28 mouse cellular contexts compared by ENCODE assay signal in genomic region chr11:97769704-97770103, GRCm38 (mm10). TPM values are rescaled to one million over a fixed set of nuclear protein-coding genes. Genes with fewer than 3 reads are reported as not detected.
DNase-seq lines count a peak whose midpoint lies in the region; ATAC-seq and TF ChIP-seq lines count a peak whose summit lies in the region.
"Had no signal": no experiment of that assay in that cellular context is flagged by ENCODE, and none has a peak within 500 bp of the region (broad histone marks: within the 10 kb centered on the region; RNA-seq: fewer than 3 reads in every experiment).

No protein-coding gene starts in this region.

- TF ChIP-seq POLR2A in liver, adult 2 months (IDR thresholded peaks at IDR 0.05; ENCODE audit: extremely low read depth, insufficient read depth, low read length), result no peak
- no peak for TF ChIP-seq POLR2A in MEL (IDR thresholded peaks at IDR 0.05; ENCODE audit: control insufficient read depth in 1 of 2, insufficient read depth in 1 of 2, low read depth in 1 of 2, low read length in 2 of 2, poor library complexity in 1 of 2)

- H3K4me3 ChIP-seq in liver, adult 2 months (ENCODE audit: insufficient read depth, low read depth, low read length), result no peak overlapping the region
- no peak overlapping the region for H3K4me3 ChIP-seq in liver, embryonic 12.5 days
- H3K4me3 ChIP-seq in MEL (ENCODE audit: control insufficient read depth in 1 of 2, insufficient read depth in 1 of 2, low read depth in 2 of 2, low read length in 2 of 2), result no peak overlapping the region
- no peak overlapping the region for H3K4me3 ChIP-seq in forebrain, postnatal 0 days (ENCODE audit: low read depth, low read length)
- H3K4me3 ChIP-seq: embryonic facial prominence, embryonic 12.5 days; erythroblast, embryonic 14.5 days; forebrain, embryonic 15.5 days; heart, adult 2 months; hindbrain, embryonic 15.5 days; megakaryocyte, embryonic 14.5 days; midbrain, embryonic 15.5 days had no signal

- TF ChIP-seq EP300 in MEL (IDR thresholded peaks at IDR 0.05; ENCODE audit: low read depth in 1 of 2, low read length in 2 of 2), result no peak

- ATAC-seq in liver, embryonic 12.5 days, result no peak
- no peak for ATAC-seq in forebrain, postnatal 0 days
- ATAC-seq: forebrain, embryonic 15.5 days; midbrain, embryonic 15.5 days had no signal

- no peak overlapping the region for H3K27ac ChIP-seq in liver, adult 2 months (replicated peaks; ENCODE audit: insufficient read depth, low read depth, low read length)
- no peak overlapping the region for H3K27ac ChIP-seq in liver, embryonic 12.5 days
- no peak overlapping the region for H3K27ac ChIP-seq in MEL (ENCODE audit: control insufficient read depth, low read depth, low read length)
- H3K27ac ChIP-seq in forebrain, postnatal 0 days (ENCODE audit: low read depth, low read length), result no peak overlapping the region
- H3K27ac ChIP-seq: embryonic facial prominence, embryonic 12.5 days; forebrain, embryonic 15.5 days; heart, adult 2 months; hindbrain, embryonic 15.5 days; midbrain, embryonic 15.5 days had no signal

- H3K4me1 ChIP-seq in liver, adult 2 months (ENCODE audit: control insufficient read depth, insufficient read depth, low read length), result peaks cover 6% of the 10 kb centered on the region
- H3K4me1 ChIP-seq in liver, embryonic 12.5 days, result peaks cover 19% of the 10 kb centered on the region
- peaks cover 3 to 6% of the 10 kb centered on the region in 2 experiments; a peak in 2 of 4 replicates for H3K4me1 ChIP-seq in MEL (ENCODE audit: control insufficient read depth in 1 of 2, insufficient read depth in 2 of 2, low read length in 2 of 2)
- H3K4me1 ChIP-seq in forebrain, postnatal 0 days (ENCODE audit: insufficient read depth), result 0 out of 2 replicates have a peak, but pooled peaks cover 11% of the 10 kb centered on the region

- no peaks in the 10 kb centered on the region for H3K9me3 ChIP-seq in liver, embryonic 12.5 days (replicated peaks)
- no peaks in the 10 kb centered on the region for H3K9me3 ChIP-seq in MEL (replicated peaks; ENCODE audit: insufficient read depth, low read length)
- H3K9me3 ChIP-seq in forebrain, postnatal 0 days (ENCODE audit: low read length), result no peaks in the 10 kb centered on the region
- H3K9me3 ChIP-seq: embryonic facial prominence, embryonic 12.5 days; forebrain, embryonic 15.5 days; hindbrain, embryonic 15.5 days; megakaryocyte, embryonic 14.5 days; midbrain, embryonic 15.5 days had no signal

- WGBS in liver, adult 2 months, result 13% methylated on average over 2 of the region's 2 CpGs
- 27% methylated on average over 2 of the region's 2 CpGs for WGBS in liver, embryonic 12.5 days (ENCODE audit: insufficient replicate concordance)
- 15% methylated on average over 2 of the region's 2 CpGs for WGBS in large intestine, adult 2 months
- 36% methylated on average over 2 of the region's 2 CpGs for WGBS in forebrain, postnatal 0 days

- H3K79me2 ChIP-seq in liver, adult 2 months (ENCODE audit: control insufficient read depth, insufficient read depth, low read length), result peaks cover 13% of the 10 kb centered on the region
- peaks cover 15% of the 10 kb centered on the region for H3K79me2 ChIP-seq in MEL (ENCODE audit: control insufficient read depth, insufficient read depth, low read length, poor library complexity)

- H3K36me3 ChIP-seq in liver, adult 2 months (ENCODE audit: control insufficient read depth, insufficient read depth, low read length), result no peaks in the 10 kb centered on the region
- H3K36me3 ChIP-seq in liver, embryonic 12.5 days, result no peaks in the 10 kb centered on the region
- H3K36me3 ChIP-seq in MEL (ENCODE audit: control insufficient read depth in 1 of 2, insufficient read depth in 2 of 2, low read length in 2 of 2), result peaks cover 0 to 7% of the 10 kb centered on the region in 2 experiments; a peak in 2 of 4 replicates
- H3K36me3 ChIP-seq in forebrain, postnatal 0 days (ENCODE audit: insufficient read depth), result no peaks in the 10 kb centered on the region
- H3K36me3 ChIP-seq: embryonic facial prominence, embryonic 12.5 days; forebrain, embryonic 15.5 days; hindbrain, embryonic 15.5 days; midbrain, embryonic 15.5 days had no signal

- H3K27me3 ChIP-seq in liver, adult 2 months (ENCODE audit: control insufficient read depth, insufficient read depth, low read length), result no peaks in the 10 kb centered on the region
- H3K27me3 ChIP-seq in liver, embryonic 12.5 days (replicated peaks), result 0 out of 2 replicates have a peak, but pooled peaks cover 4% of the 10 kb centered on the region
- no peaks in the 10 kb centered on the region for H3K27me3 ChIP-seq in MEL (ENCODE audit: control insufficient read depth in 1 of 2, insufficient read depth in 2 of 2, low read length in 2 of 2)
- H3K27me3 ChIP-seq in forebrain, postnatal 0 days (ENCODE audit: insufficient read depth, low read length), result no peaks in the 10 kb centered on the region
- H3K27me3 ChIP-seq: embryonic facial prominence, embryonic 12.5 days; forebrain, embryonic 15.5 days; hindbrain, embryonic 15.5 days; megakaryocyte, embryonic 14.5 days; midbrain, embryonic 15.5 days had no signal

- no peak for TF ChIP-seq RAD21 in MEL (IDR thresholded peaks at IDR 0.05; ENCODE audit: low read depth, low read length)

- H3K9ac ChIP-seq in liver, adult 2 months (ENCODE audit: low read depth, low read length), result no peak overlapping the region
- no peak overlapping the region for H3K9ac ChIP-seq in liver, embryonic 12.5 days
- H3K9ac ChIP-seq in MEL (ENCODE audit: control insufficient read depth, low read depth, low read length, poor library complexity, severe bottlenecking), result no peak overlapping the region
- no peak overlapping the region for H3K9ac ChIP-seq in forebrain, postnatal 0 days
- H3K9ac ChIP-seq: embryonic facial prominence, embryonic 12.5 days; forebrain, embryonic 15.5 days; hindbrain, embryonic 15.5 days; midbrain, embryonic 15.5 days had no signal

- peak; percentile 26 for DNase-seq in liver, adult 2 months (ENCODE audit: extremely low read depth, low read depth, low spot score)
- DNase-seq in MEL (ENCODE audit: low read depth, low spot score), result peak; percentile 70
- DNase-seq in large intestine, adult 2 months (ENCODE audit: low read depth, low spot score), result peak; percentile 53
- DNase-seq in urinary bladder, postnatal 25 days (ENCODE audit: low spot score), result peak; percentile 65
- no peak for DNase-seq in left cerebral cortex, adult 9 months (ENCODE audit: low spot score in 2 of 2)
- no peak for DNase-seq in forebrain, postnatal 0 days
- no peak for DNase-seq in ovary, postnatal 36 days (ENCODE audit: low spot score)
- DNase-seq: cerebellum, adult 9-10 months; gastrocnemius, postnatal 14 days; heart, adult 2 months; heart, postnatal 36 days; kidney, adult 18-20 months; kidney, postnatal 10 days; left cerebral cortex, postnatal 4 days; liver; lung, adult 18-20 months; lung, postnatal 14 days; thymus, adult 18-20 months; thymus, postnatal 4 days had no signal

- TF ChIP-seq CTCF in liver, adult 2 months (IDR thresholded peaks at IDR 0.05; ENCODE audit: low read depth, low read length), result no peak
- no peak for TF ChIP-seq CTCF in MEL (IDR thresholded peaks at IDR 0.05 in 2 of 3, conservative IDR thresholded peaks at IDR 0.05 in 1 of 3; ENCODE audit: control insufficient read depth in 1 of 3, insufficient read depth in 1 of 3, low read depth in 2 of 3, low read length in 3 of 3, poor library complexity in 1 of 3, severe bottlenecking in 1 of 3)
- TF ChIP-seq CTCF in forebrain, postnatal 0 days (IDR thresholded peaks at IDR 0.05; ENCODE audit: low read depth), result no peak

- H3K4me2 ChIP-seq in liver, embryonic 12.5 days, result no peak overlapping the region
- no peak overlapping the region for H3K4me2 ChIP-seq in forebrain, postnatal 0 days (ENCODE audit: low read depth)
- H3K4me2 ChIP-seq: embryonic facial prominence, embryonic 12.5 days; forebrain, embryonic 15.5 days; hindbrain, embryonic 15.5 days; midbrain, embryonic 15.5 days had no signal

RNA-seq across cellular contexts. Expression of gene Cwc25, which starts 3.3 kb away (rescaled TPM):
- total RNA-seq in liver, adult 2 months (2014; rRNA removed), result 5.8 and 6.8 TPM in 2 replicates
- polyA plus RNA-seq in liver, adult 2 months (2012; rRNA removed), result 6.2 and 6.3 TPM in 2 replicates
- polyA plus RNA-seq in liver, embryonic 12.5 days (2016; fragmentation: Nextera tagmentation; extraction: Ambion mirVana), result 10.7 and 10.9 TPM in 2 replicates
- total RNA-seq in MEL (2012; rRNA removed), result 18.1 and 20.8 TPM in 2 replicates
- 10 to 100 TPM in 1 of 2 experiments, not detected in 1; 16.7 TPM for polyA plus RNA-seq in MEL (2012; ENCODE audit: insufficient read depth in 1 of 2, insufficient read length in 2 of 2, low read depth in 1 of 2, low replicate concordance in 2 of 2, missing spikeins in 1 of 2)
- polyA plus RNA-seq in large intestine, adult 2 months (2012; rRNA removed), result 5.1 and 7.0 TPM in 2 replicates
- 15.2 and 15.5 TPM in 2 replicates for total RNA-seq in forebrain, postnatal 0 days (2014; rRNA removed)
- 7.8 and 11.8 TPM in 2 replicates for polyA plus RNA-seq in forebrain, postnatal 0 days (2015; fragmentation: Nextera tagmentation; extraction: Ambion mirVana)

RNA-seq across cellular contexts. Expression of gene 1700001P01Rik, which starts 6.0 kb away (rescaled TPM):
- total RNA-seq in liver, adult 2 months (2014; rRNA removed), result not detected in 2 replicates
- not detected in 2 replicates for polyA plus RNA-seq in liver, adult 2 months (2012; rRNA removed)
- polyA plus RNA-seq in liver, embryonic 12.5 days (2016; fragmentation: Nextera tagmentation; extraction: Ambion mirVana), result not detected in 2 replicates
- 0.69 TPM in 2 replicates for total RNA-seq in MEL (2012; rRNA removed)
- polyA plus RNA-seq in MEL (2012; ENCODE audit: insufficient read depth in 1 of 2, insufficient read length in 2 of 2, low read depth in 1 of 2, low replicate concordance in 2 of 2, missing spikeins in 1 of 2), result under 1 TPM in 1 of 2 experiments, not detected in 1; 0.43 TPM
- 0.22 TPM in 1 of 2 replicates, not detected in the other for polyA plus RNA-seq in large intestine, adult 2 months (2012; rRNA removed)
- not detected in 2 replicates for total RNA-seq in forebrain, postnatal 0 days (2014; rRNA removed)
- polyA plus RNA-seq in forebrain, postnatal 0 days (2015; fragmentation: Nextera tagmentation; extraction: Ambion mirVana), result 0.27 and 0.33 TPM in 2 replicates
- total RNA-seq: common myeloid progenitor, adult 5-6 weeks; gastrocnemius, postnatal 14 days; heart, adult 2 months; heart, postnatal 36 days had no signal
- polyA plus RNA-seq: embryonic facial prominence, embryonic 12.5 days; erythroblast, embryonic 14.5 days; heart, embryonic 14.5 days had no signal

RNA-seq across cellular contexts. Expression of gene Rpl23, which starts 12.5 kb away (rescaled TPM):
- total RNA-seq in liver, adult 2 months (2014; rRNA removed), result 240 and 283 TPM in 2 replicates
- polyA plus RNA-seq in liver, adult 2 months (2012; rRNA removed), result 68.5 and 71.4 TPM in 2 replicates
- polyA plus RNA-seq in liver, embryonic 12.5 days (2016; fragmentation: Nextera tagmentation; extraction: Ambion mirVana), result 462 and 473 TPM in 2 replicates
- 1,922 and 2,072 TPM in 2 replicates for total RNA-seq in MEL (2012; rRNA removed)
- 100 to 1,000 TPM in 1 of 2 experiments, not detected in 1; 921 TPM for polyA plus RNA-seq in MEL (2012; ENCODE audit: insufficient read depth in 1 of 2, insufficient read length in 2 of 2, low read depth in 1 of 2, low replicate concordance in 2 of 2, missing spikeins in 1 of 2)
- polyA plus RNA-seq in large intestine, adult 2 months (2012; rRNA removed), result 115 and 147 TPM in 2 replicates
- 310 and 470 TPM in 2 replicates for total RNA-seq in forebrain, postnatal 0 days (2014; rRNA removed)
- polyA plus RNA-seq in forebrain, postnatal 0 days (2015; fragmentation: Nextera tagmentation; extraction: Ambion mirVana), result 346 and 490 TPM in 2 replicates

RNA-seq across cellular contexts. Expression of gene Pip4k2b, which starts 25.2 kb away (rescaled TPM):
- total RNA-seq in liver, adult 2 months (2014; rRNA removed), result 4.1 and 5.5 TPM in 2 replicates
- 10.8 and 11.0 TPM in 2 replicates for polyA plus RNA-seq in liver, adult 2 months (2012; rRNA removed)
- polyA plus RNA-seq in liver, embryonic 12.5 days (2016; fragmentation: Nextera tagmentation; extraction: Ambion mirVana), result 0.92 and 1.1 TPM in 2 replicates
- 34.7 and 40.2 TPM in 2 replicates for total RNA-seq in MEL (2012; rRNA removed)
- 10 to 100 TPM; 43.4 to 57.3 TPM for polyA plus RNA-seq in MEL (2012; ENCODE audit: insufficient read depth in 1 of 2, insufficient read length in 2 of 2, low read depth in 1 of 2, low replicate concordance in 2 of 2, missing spikeins in 1 of 2)
- 4.5 and 5.3 TPM in 2 replicates for polyA plus RNA-seq in large intestine, adult 2 months (2012; rRNA removed)
- total RNA-seq in forebrain, postnatal 0 days (2014; rRNA removed), result 131 and 146 TPM in 2 replicates
- 4.2 and 4.6 TPM in 2 replicates for polyA plus RNA-seq in forebrain, postnatal 0 days (2015; fragmentation: Nextera tagmentation; extraction: Ambion mirVana)

RNA-seq across cellular contexts. Expression of gene Lasp1, which starts 29.1 kb away (rescaled TPM):
- total RNA-seq in liver, adult 2 months (2014; rRNA removed), result 23.3 and 33.3 TPM in 2 replicates
- polyA plus RNA-seq in liver, adult 2 months (2012; rRNA removed), result 80.5 and 85.4 TPM in 2 replicates
- 36.9 and 37.6 TPM in 2 replicates for polyA plus RNA-seq in liver, embryonic 12.5 days (2016; fragmentation: Nextera tagmentation; extraction: Ambion mirVana)
- 13.3 and 15.2 TPM in 2 replicates for total RNA-seq in MEL (2012; rRNA removed)
- polyA plus RNA-seq in MEL (2012; ENCODE audit: insufficient read depth in 1 of 2, insufficient read length in 2 of 2, low read depth in 1 of 2, low replicate concordance in 2 of 2, missing spikeins in 1 of 2), result 10 to 100 TPM in 1 of 2 experiments, not detected in 1; 38.7 TPM
- 251 and 313 TPM in 2 replicates for polyA plus RNA-seq in large intestine, adult 2 months (2012; rRNA removed)
- 142 and 153 TPM in 2 replicates for total RNA-seq in forebrain, postnatal 0 days (2014; rRNA removed)
- polyA plus RNA-seq in forebrain, postnatal 0 days (2015; fragmentation: Nextera tagmentation; extraction: Ambion mirVana), result 117 and 152 TPM in 2 replicates

Comparison
In these comparisons a context has a peak if more than half of its experiments do, and no peak if none do; other contexts are left out.
1. DNase-seq: peak in liver, adult 2 months (single experiment), MEL (single experiment), large intestine, adult 2 months (single experiment) and urinary bladder, postnatal 25 days (single experiment); none in left cerebral cortex, adult 9 months (0 of 2), forebrain, postnatal 0 days (single experiment) and ovary, postnatal 36 days (single experiment).